Comparison of ENCODE assay signal across 26 mouse cellular contexts in genomic region chr2:52537645-52538044, GRCm38 (mm10).
A peak's percentile ranks its signal among the peaks of the same experiment; 100 is the strongest.
DNase-seq lines count a peak whose midpoint lies in the region; ATAC-seq and TF ChIP-seq lines count a peak whose summit lies in the region.
"Had no signal": no experiment of that assay in that cellular context is flagged by ENCODE, and none has a peak within 500 bp of the region (broad histone marks: within the 10 kb centered on the region; RNA-seq: fewer than 3 reads in every experiment).

No protein-coding gene starts in this region.

- no peak for TF ChIP-seq EP300 in lung, postnatal 0 days (IDR thresholded peaks at IDR 0.05)

- no peak for ATAC-seq in lung, postnatal 0 days
- ATAC-seq in forebrain, embryonic 13.5 days, result no peak
- no peak for ATAC-seq in erythroblast, adult 5-6 weeks (replicated peaks; ENCODE audit: low FRiP score, poor library complexity, severe bottlenecking)
- ATAC-seq: hindbrain, postnatal 0 days; intestine, postnatal 0 days; liver, embryonic 12.5 days had no signal

- no peaks in the 10 kb centered on the region for H3K36me3 ChIP-seq in lung, postnatal 0 days (ENCODE audit: insufficient read depth, low read length)
- H3K36me3 ChIP-seq in forebrain, embryonic 13.5 days (ENCODE audit: poor library complexity, severe bottlenecking), result no peaks in the 10 kb centered on the region
- H3K36me3 ChIP-seq: forebrain, embryonic 10.5 days; heart, embryonic 15.5 days; kidney, embryonic 15.5 days; liver, embryonic 12.5 days; neural tube, embryonic 15.5 days; stomach, embryonic 15.5 days had no signal

- peak overlapping the region; percentile 83 for H3K27ac ChIP-seq in gastrocnemius, adult 2 months
- no peak overlapping the region for H3K27ac ChIP-seq in lung, postnatal 0 days (ENCODE audit: low read length)
- no peak overlapping the region for H3K27ac ChIP-seq in forebrain, embryonic 13.5 days
- H3K27ac ChIP-seq: forebrain, embryonic 10.5 days; heart, adult 2 months; heart, embryonic 15.5 days; hindbrain, postnatal 0 days; kidney, embryonic 15.5 days; liver, embryonic 12.5 days; neural tube, embryonic 15.5 days; stomach, embryonic 15.5 days had no signal

- H3K4me2 ChIP-seq in lung, postnatal 0 days (replicated peaks; ENCODE audit: low read depth, low read length), result no peak overlapping the region
- H3K4me2 ChIP-seq in forebrain, embryonic 13.5 days, result no peak overlapping the region
- H3K4me2 ChIP-seq: heart, embryonic 15.5 days; kidney, embryonic 15.5 days; liver, embryonic 12.5 days; lung, embryonic 14.5 days; neural tube, embryonic 15.5 days; stomach, embryonic 15.5 days had no signal

- H3K9me3 ChIP-seq in lung, postnatal 0 days (ENCODE audit: low read length), result no peaks in the 10 kb centered on the region
- no peaks in the 10 kb centered on the region for H3K9me3 ChIP-seq in forebrain, embryonic 13.5 days (replicated peaks)
- H3K9me3 ChIP-seq: forebrain, embryonic 10.5 days; heart, embryonic 15.5 days; kidney, embryonic 15.5 days; liver, embryonic 12.5 days; megakaryocyte, embryonic 14.5 days; neural tube, embryonic 15.5 days; stomach, embryonic 15.5 days had no signal

- intact Hi-C loops in gastrocnemius, adult 2 months (cut with DNase I), result loop anchor here (5.0 kb wide), 1 partner anchor 35 kb away; no protein-coding TSS in a partner anchor

- TF ChIP-seq CTCF in gastrocnemius, adult 2 months (IDR thresholded peaks at IDR 0.05), result no peak
- TF ChIP-seq CTCF in lung, postnatal 0 days (IDR thresholded peaks at IDR 0.05), result no peak

- no peaks in the 10 kb centered on the region for H3K27me3 ChIP-seq in lung, postnatal 0 days (replicated peaks; ENCODE audit: insufficient read depth, low read length)
- H3K27me3 ChIP-seq in forebrain, embryonic 13.5 days, result no peaks in the 10 kb centered on the region
- H3K27me3 ChIP-seq: CH12.LX; heart, embryonic 15.5 days; kidney, embryonic 15.5 days; neural tube, embryonic 15.5 days; stomach, embryonic 15.5 days had no signal

- no peak overlapping the region for H3K4me3 ChIP-seq in gastrocnemius, adult 2 months
- H3K4me3 ChIP-seq in lung, postnatal 0 days (ENCODE audit: low read depth, low read length), result no peak overlapping the region
- no peak overlapping the region for H3K4me3 ChIP-seq in forebrain, embryonic 13.5 days
- H3K4me3 ChIP-seq: forebrain, embryonic 10.5 days; heart, adult 2 months; heart, embryonic 15.5 days; kidney, embryonic 15.5 days; liver, embryonic 12.5 days; megakaryocyte, embryonic 14.5 days; myocyte; neural tube, embryonic 15.5 days; stomach, embryonic 15.5 days had no signal

- H3K9ac ChIP-seq in lung, postnatal 0 days (replicated peaks; ENCODE audit: low read depth), result no peak overlapping the region
- H3K9ac ChIP-seq in forebrain, embryonic 13.5 days, result no peak overlapping the region
- H3K9ac ChIP-seq: heart, embryonic 15.5 days; kidney, embryonic 15.5 days; liver, embryonic 12.5 days; lung, embryonic 14.5 days; neural tube, embryonic 15.5 days; stomach, embryonic 15.5 days had no signal

- DNase-seq in gastrocnemius, adult 2 months, result peak; percentile 45
- no peak for DNase-seq in gastrocnemius, adult 8-10 months (ENCODE audit: low spot score in 2 of 2)
- peak; percentile 32 for DNase-seq in lung, postnatal 36 days
- DNase-seq in lung, postnatal 0 days (ENCODE audit: low spot score), result no peak
- peak; percentile 53 to 60 for DNase-seq in cerebellum, postnatal 36 days
- DNase-seq: adrenal gland, postnatal 36 days; embryo, embryonic 11 days; heart, adult 2 months; kidney, postnatal 4 days; layer of hippocampus, adult 9-11 months; lung, embryonic 14.5 days; midbrain, embryonic 14.5 days; thymus, adult 18-20 months had no signal

- no peaks in the 10 kb centered on the region for H3K4me1 ChIP-seq in lung, postnatal 0 days (ENCODE audit: insufficient read depth, low read depth, low read length)
- H3K4me1 ChIP-seq in forebrain, embryonic 13.5 days, result no peaks in the 10 kb centered on the region
- H3K4me1 ChIP-seq: heart, embryonic 15.5 days; kidney, embryonic 15.5 days; liver, embryonic 12.5 days; megakaryocyte, embryonic 14.5 days; stomach, embryonic 15.5 days had no signal

- WGBS in lung, postnatal 0 days, result 71% methylated on average over 3 of the region's 3 CpGs
- 89% methylated on average over 3 of the region's 3 CpGs for WGBS in forebrain, embryonic 13.5 days

Comparison
In these comparisons a context has a peak if more than half of its experiments do, and no peak if none do; other contexts are left out.
1. DNase-seq: peak in gastrocnemius, adult 2 months (single experiment), lung, postnatal 36 days (single experiment) and cerebellum, postnatal 36 days (2 of 2); none in gastrocnemius, adult 8-10 months (0 of 2) and lung, postnatal 0 days (single experiment).